Mouse (Mus musculus) lung, adult 2 months (tissue): ENCODE measurements around the gene Ptprt.

Experiments
- CTCF ChIP-seq: fragments of 200-500 bp; IDR thresholded peaks from 2 replicates; pipeline ENCODE4 v1.5.1; 2011; ENCODE audit warnings: mild to moderate bottlenecking, low read length, control low read depth; ENCODE audit not compliant: insufficient read depth
- POLR2A ChIP-seq: fragments of 200-500 bp; IDR thresholded peaks from 2 replicates; pipeline ENCODE4 v1.6.1; 2011; ENCODE audit warnings: low read depth, mild to moderate bottlenecking, control low read depth, low read length, borderline replicate concordance; ENCODE audit errors: extremely low read depth

DNA sequence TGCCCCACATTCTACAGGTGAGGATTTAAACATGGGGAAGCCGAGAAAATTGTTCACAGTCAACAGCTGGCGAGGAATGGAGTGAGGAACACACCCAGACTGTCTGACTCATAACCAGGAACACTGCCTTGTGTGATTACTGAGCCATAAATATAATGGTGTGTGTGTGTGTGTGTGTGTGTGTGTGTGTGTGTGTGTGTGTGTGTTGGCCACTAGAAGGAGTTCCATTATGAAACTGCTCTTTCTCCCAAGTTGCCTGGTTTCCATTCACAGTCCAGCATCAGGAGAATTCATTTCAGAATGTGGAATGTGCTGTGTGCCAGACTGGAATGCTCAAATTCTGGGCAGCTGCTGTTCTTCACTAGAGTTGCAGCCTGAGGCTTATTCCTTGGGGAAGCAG is 1099.4 kb downstream of the Ptprt start:
- TF ChIP-seq CTCF (no peak), POLR2A (no peak)
